Mouse (Mus musculus): ENCODE data around the gene Gabra5.

Gabra5 gene

GRCm38 (mm10) chr7:57509681-57510141 is at the start of gene Gabra5:
Gabra5 (minus strand) TSS chr7:57510059.
- no peak for DNase-seq (ENCODE audit: low read depth, low spot score)

- DNase-seq (ENCODE audit: low read depth, low spot score): peak; percentile 3
These were observed 28.7 kb upstream of the Gabra5 start for GRCm38 (mm10) chr7:57538565-57538964.

GRCm38 (mm10) chr7:57532676-57533075 is 22.8 kb upstream of the Gabra5 start:
- DNase-seq (ENCODE audit: low read depth, low spot score): no peak

- no peak for DNase-seq (ENCODE audit: low read depth, low spot score)
These were observed 20.1 kb upstream of the Gabra5 start for GRCm38 (mm10) chr7:57529954-57530353.

- DNase-seq (ENCODE audit: low read depth, low spot score): no peak
These were observed 19.6 kb upstream of the Gabra5 start for GRCm38 (mm10) chr7:57529451-57529850.

- no peak for DNase-seq (ENCODE audit: low read depth, low spot score)
These were observed 3.1 kb upstream of the Gabra5 start for GRCm38 (mm10) chr7:57512955-57513354.

- DNase-seq (ENCODE audit: low read depth, low spot score): no peak
These were observed 813 bp downstream of the Gabra5 start for GRCm38 (mm10) chr7:57508860-57509632.

- DNase-seq (ENCODE audit: low read depth, low spot score): no peak
These were observed 7.0 kb downstream of the Gabra5 start for GRCm38 (mm10) chr7:57502809-57503208.

- DNase-seq (ENCODE audit: low read depth, low spot score): no peak
These were observed 18.1 kb downstream of the Gabra5 start for GRCm38 (mm10) chr7:57491795-57492194.

- DNase-seq (ENCODE audit: low read depth, low spot score): no peak
These were observed 23.0 kb downstream of the Gabra5 start for GRCm38 (mm10) chr7:57486907-57487306.

GRCm38 (mm10) chr7:57482896-57483295 is 27.0 kb downstream of the Gabra5 start:
- DNase-seq (ENCODE audit: low read depth, low spot score): no peak

- DNase-seq (ENCODE audit: low read depth, low spot score): no peak
These were observed 35.9 kb downstream of the Gabra5 start for GRCm38 (mm10) chr7:57473811-57474525.

- no peak for DNase-seq (ENCODE audit: low read depth, low spot score)
These were observed 38.5 kb downstream of the Gabra5 start for GRCm38 (mm10) chr7:57471316-57471715.

- DNase-seq (ENCODE audit: low read depth, low spot score): no peak
These were observed 49.5 kb downstream of the Gabra5 start for GRCm38 (mm10) chr7:57460354-57460753.

- DNase-seq (ENCODE audit: low read depth, low spot score): no peak
These were observed 61.6 kb downstream of the Gabra5 start for GRCm38 (mm10) chr7:57448239-57448638.

GRCm38 (mm10) chr7:57422675-57423074 is 87.2 kb downstream of the Gabra5 start:
- no peak for DNase-seq (ENCODE audit: low read depth, low spot score)

GRCm38 (mm10) chr7:57421044-57421443 is 88.8 kb downstream of the Gabra5 start:
- no peak for DNase-seq (ENCODE audit: low read depth, low spot score)

GRCm38 (mm10) chr7:57419392-57419791 is 90.5 kb downstream of the Gabra5 start, which contains the start of gene Gabrb3:
Gabrb3 (plus strand) TSS chr7:57419692.
- no peak for DNase-seq (ENCODE audit: low read depth, low spot score)

GRCm38 (mm10) chr7:57412896-57413295 is 97.0 kb downstream of the Gabra5 start:
- DNase-seq (ENCODE audit: low read depth, low spot score): no peak

GRCm38 (mm10) chr7:57411163-57411562 is 98.7 kb downstream of the Gabra5 start:
- DNase-seq (ENCODE audit: low read depth, low spot score): no peak

- no peak for DNase-seq (ENCODE audit: low read depth, low spot score)
These were observed 116.3 kb downstream of the Gabra5 start for GRCm38 (mm10) chr7:57393551-57393950.

- DNase-seq (ENCODE audit: low read depth, low spot score): no peak
These were observed 119.8 kb downstream of the Gabra5 start for GRCm38 (mm10) chr7:57390046-57390445.

GRCm38 (mm10) chr7:57387341-57387654 is 122.6 kb downstream of the Gabra5 start:
- no peak for DNase-seq (ENCODE audit: low read depth, low spot score)
